Mouse (Mus musculus): ENCODE data around the gene Frs3. TPM values are rescaled to one million over a fixed set of nuclear protein-coding genes. Genes with fewer than 3 reads are reported as not detected.

Gene Frs3
- polyA plus RNA-seq, 1 experiment from 2014 or later: 4.1 TPM

DNA sequence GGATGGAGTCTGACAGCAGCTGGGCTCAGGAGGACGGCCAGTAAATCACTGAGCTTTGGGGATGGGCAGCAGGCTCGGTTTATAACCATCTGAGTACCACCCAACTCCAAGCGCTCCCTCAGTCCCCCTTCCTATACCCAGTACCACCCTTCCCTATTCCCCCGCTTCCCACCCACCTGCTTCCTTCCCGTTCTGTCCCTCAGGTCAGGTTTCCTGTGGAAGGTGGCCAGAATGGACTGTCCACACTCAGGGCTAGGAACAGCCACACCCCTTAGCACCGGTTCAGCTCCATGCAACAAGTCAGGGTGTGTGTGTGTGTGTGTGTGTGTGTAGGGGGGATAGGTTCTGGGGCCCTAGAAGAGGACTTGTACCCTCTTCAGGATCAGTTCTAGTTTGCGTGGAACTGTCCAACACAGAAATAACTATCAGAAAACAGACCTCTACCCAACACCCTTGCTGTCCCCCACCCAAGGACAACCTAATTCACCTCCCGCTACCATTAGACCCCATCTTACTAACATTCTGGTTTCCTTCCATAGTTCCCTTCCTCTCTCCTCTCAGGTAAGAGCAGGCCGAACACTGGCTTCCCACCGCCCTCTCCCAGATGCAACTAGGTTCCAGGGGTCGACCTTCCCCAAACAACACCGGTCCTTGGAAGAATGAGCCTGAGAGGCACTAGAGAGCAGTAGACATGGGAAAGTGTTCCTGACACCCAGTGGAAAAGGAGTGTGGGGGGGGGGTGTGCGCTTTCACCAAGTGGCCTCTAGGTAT is 5.0 kb downstream of the Frs3 start:
- Histone ChIP-seq H3K9me3 (replicated peaks) (no peaks in the 10 kb centered on the region), H3K36me3 (no peaks in the 10 kb centered on the region), H3K4me1 (replicated peaks) (peaks cover 22% of the 10 kb centered on the region), H3K27ac (peak overlapping the region; percentile 73), H3K9ac (peak overlapping the region; percentile 81), H3K4me2 (peak overlapping the region; percentile 85), H3K4me3 (peak overlapping the region; percentile 83), H3K27me3 (no peaks in the 10 kb centered on the region; the same call in 1 of the 2 replicates)
- ATAC-seq (replicated peaks; ENCODE audit: insufficient number of reproducible peaks, insufficient read depth, low FRiP score, low read depth): no peak
- WGBS: 40% methylated on average over 13 of the region's 13 CpGs

DNA sequence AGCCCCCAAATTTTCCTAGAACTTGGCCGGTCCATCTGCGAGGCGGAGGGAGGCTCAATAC is 5.4 kb downstream of the Frs3 start, which contains the start of gene Gm21981:
Gene Gm21981 (minus strand): TSS at position 14 of the 61 bp plus-strand sequence.
- no peaks in the 10 kb centered on the region for H3K36me3 ChIP-seq
- H3K9me3 ChIP-seq (replicated peaks): no peaks in the 10 kb centered on the region
- peak within 1 kb of the TSS; percentile 73 for H3K27ac ChIP-seq
- H3K4me1 ChIP-seq (replicated peaks): peaks cover 20% of the 10 kb centered on the region
- H3K9ac ChIP-seq: peak within 1 kb of the TSS; percentile 81
- no peak for ATAC-seq (replicated peaks; ENCODE audit: insufficient number of reproducible peaks, insufficient read depth, low FRiP score, low read depth)
- H3K4me3 ChIP-seq: peak within 1 kb of the TSS; percentile 83
- H3K4me2 ChIP-seq: peak within 1 kb of the TSS; percentile 85
- WGBS: 0% methylated on average over 3 of the region's 3 CpGs
- no peaks in the 10 kb centered on the region; the same call in 1 of the 2 replicates for H3K27me3 ChIP-seq

DNA sequence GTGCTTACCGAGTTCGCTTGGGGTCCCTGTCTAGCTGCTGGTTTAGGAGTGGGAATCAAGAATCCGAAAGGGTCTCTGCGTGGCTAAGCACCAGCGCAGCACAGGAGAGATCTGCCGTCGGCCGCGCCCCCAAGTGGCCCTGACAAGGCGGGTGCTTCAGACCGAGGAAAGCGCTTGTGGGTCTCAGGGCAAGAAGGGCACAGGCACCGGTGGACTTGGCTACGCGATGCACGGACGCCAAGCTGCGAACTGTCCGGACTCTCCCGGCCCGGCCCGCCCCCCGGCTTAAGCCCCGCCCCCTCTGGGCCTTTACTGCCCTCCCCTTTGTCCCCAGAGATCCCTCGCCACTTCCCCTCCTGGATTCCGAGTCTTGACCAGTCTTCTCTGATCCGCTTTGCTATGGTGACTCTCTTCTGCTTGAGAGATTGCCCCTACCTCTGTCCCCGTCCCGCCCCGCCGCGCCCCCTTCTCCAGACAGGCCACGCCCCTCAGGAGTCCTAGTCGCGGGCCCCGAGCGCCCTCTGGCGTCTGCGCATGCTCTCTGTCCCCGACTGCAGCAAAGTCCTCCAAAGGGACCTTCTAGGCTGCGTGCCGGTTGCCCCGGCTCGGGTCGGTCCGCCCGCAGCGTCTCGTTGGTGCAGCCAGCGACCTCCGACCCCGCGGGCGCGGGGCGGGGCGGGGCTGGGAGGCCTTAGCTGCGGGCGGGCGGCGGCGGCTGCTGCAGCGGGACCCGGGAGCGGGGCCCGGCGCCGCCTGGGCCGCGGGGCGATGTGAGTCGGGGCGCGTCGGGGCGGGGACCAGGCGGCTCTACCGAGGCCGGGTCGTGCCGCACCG is 5.9 kb downstream of the Frs3 start, which contains the start of gene Prickle4:
Gene Prickle4 (minus strand): TSS at position 234 of the 834 bp plus-strand sequence.
- Histone ChIP-seq H3K27ac (peak within 1 kb of the TSS; percentile 73), H3K4me2 (peak within 1 kb of the TSS; percentile 85), H3K4me3 (peak within 1 kb of the TSS; percentile 83), H3K4me1 (replicated peaks) (peaks cover 16% of the 10 kb centered on the region), H3K9me3 (replicated peaks) (no peaks in the 10 kb centered on the region), H3K36me3 (no peaks in the 10 kb centered on the region), H3K27me3 (no peaks in the 10 kb centered on the region; the same call in 1 of the 2 replicates), H3K9ac (peak within 1 kb of the TSS; percentile 81)
- WGBS: under 1% methylated on average over 82 of the region's 82 CpGs
- peak; percentile 92 for ATAC-seq (replicated peaks; ENCODE audit: insufficient number of reproducible peaks, insufficient read depth, low FRiP score, low read depth)

DNA sequence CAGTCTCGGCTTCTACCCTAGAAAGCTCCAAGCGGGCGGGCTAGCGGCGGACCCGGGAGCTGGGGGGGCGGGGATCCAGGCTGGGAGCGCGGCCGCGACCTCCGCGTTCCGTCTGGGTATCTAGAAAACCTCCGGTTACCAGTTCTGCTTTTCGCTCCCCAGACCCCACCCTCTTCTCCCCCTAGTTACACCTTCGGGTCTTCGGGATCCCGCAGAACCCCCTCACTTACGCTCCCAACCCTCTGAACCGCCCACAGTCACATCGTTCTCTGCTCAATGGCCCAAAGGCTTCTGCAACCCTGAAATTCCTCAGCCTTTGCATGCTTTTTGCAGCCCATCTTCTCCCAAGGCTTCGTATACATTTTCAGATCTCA is 6.5 kb downstream of the Frs3 start:
- 1% methylated on average over 18 of the region's 23 CpGs for WGBS
- no peaks in the 10 kb centered on the region for H3K36me3 ChIP-seq
- H3K27ac ChIP-seq: peak overlapping the region; percentile 73
- H3K4me1 ChIP-seq (replicated peaks): peaks cover 14% of the 10 kb centered on the region
- H3K9me3 ChIP-seq (replicated peaks): no peaks in the 10 kb centered on the region
- H3K9ac ChIP-seq: peak overlapping the region; percentile 81
- H3K4me2 ChIP-seq: peak overlapping the region; percentile 85
- ATAC-seq (replicated peaks; ENCODE audit: insufficient number of reproducible peaks, insufficient read depth, low FRiP score, low read depth): no peak
- peak overlapping the region; percentile 83 for H3K4me3 ChIP-seq
- H3K27me3 ChIP-seq: peaks cover 2% of the 10 kb centered on the region; the same call in 1 of the 2 replicates

DNA sequence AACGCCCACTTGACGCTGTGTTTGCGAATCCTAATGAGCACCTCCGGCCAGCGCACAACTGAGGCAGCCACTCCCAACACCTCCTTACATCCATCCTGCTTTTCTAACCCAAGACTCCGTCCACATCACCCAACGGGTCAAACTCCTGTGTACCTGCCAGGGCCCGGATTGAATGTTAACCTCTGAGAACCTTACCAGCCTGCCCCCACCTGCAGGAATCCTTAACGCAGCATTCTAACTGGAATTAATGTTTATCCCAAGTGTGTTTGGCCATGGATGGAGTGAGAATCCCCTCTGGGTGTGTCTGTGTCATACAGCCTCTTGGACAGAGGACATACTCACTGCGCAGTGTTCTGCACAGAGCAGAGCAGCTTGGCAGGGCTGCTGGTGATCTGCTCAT is 9.3 kb downstream of the Frs3 start:
- no peak overlapping the region for H3K4me3 ChIP-seq
- H3K4me1 ChIP-seq (replicated peaks): peaks cover 25% of the 10 kb centered on the region
- H3K36me3 ChIP-seq: peaks cover under 1% of the 10 kb centered on the region; the same call in 1 of the 2 replicates
- H3K9me3 ChIP-seq (replicated peaks): no peaks in the 10 kb centered on the region
- no peak overlapping the region for H3K4me2 ChIP-seq
- ATAC-seq (replicated peaks; ENCODE audit: insufficient number of reproducible peaks, insufficient read depth, low FRiP score, low read depth): no peak
- no peak overlapping the region for H3K9ac ChIP-seq
- H3K27me3 ChIP-seq: peaks cover 6% of the 10 kb centered on the region; the same call in 1 of the 2 replicates
- H3K27ac ChIP-seq: no peak overlapping the region
- 88% methylated on average over 10 of the region's 10 CpGs for WGBS

DNA sequence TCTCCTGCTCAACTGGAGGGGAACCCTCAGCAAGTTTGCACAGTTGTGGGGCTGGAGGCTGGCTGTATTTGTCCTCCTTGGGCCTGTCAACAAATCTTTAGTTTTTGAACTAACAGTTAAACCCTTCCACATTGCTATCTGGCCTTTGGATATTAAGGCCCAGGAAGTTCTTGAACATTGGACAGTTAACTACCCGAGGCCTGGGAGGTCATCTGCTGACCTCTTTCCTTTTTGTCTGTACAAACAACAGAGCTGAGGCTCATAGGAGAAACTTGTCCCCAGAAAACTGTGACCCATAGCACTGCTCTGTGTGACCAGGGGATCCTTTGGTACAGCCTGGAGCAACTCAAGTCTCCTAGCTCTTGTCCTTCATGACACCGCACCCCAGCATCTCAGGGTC is 10.2 kb downstream of the Frs3 start:
- peaks cover 9% of the 10 kb centered on the region; the same call in 1 of the 2 replicates for H3K36me3 ChIP-seq
- 69% methylated on average over 2 of the region's 2 CpGs for WGBS

DNA sequence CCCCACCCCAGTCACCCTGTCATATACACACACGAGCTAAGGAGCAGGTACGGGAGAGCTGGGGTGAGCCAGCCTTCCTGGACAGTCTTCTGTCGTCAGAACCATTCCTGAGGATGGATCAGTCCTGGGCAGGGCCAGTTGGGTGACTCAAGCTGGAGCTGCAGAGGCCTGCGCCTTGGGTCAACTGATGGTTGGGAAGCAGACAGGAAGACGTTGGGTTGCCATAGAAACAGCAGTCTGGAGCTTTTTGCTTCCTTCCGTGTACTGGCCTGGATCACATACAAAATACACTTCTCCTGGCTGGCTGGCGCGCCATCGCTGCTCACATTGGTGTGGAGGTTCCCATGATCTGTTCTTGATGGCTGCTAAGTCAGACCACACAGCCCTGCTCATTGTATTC is 13.0 kb downstream of the Frs3 start:
- no peaks in the 10 kb centered on the region for H3K9me3 ChIP-seq (replicated peaks)
- H3K27ac ChIP-seq: no peak overlapping the region
- H3K9ac ChIP-seq: no peak overlapping the region
- 76% methylated on average over 9 of the region's 9 CpGs for WGBS
- peaks cover 18% of the 10 kb centered on the region for H3K4me1 ChIP-seq (replicated peaks)
- no peak for ATAC-seq (replicated peaks; ENCODE audit: insufficient number of reproducible peaks, insufficient read depth, low FRiP score, low read depth)
- H3K4me2 ChIP-seq: no peak overlapping the region
- H3K36me3 ChIP-seq: peaks cover 9% of the 10 kb centered on the region; the same call in 1 of the 2 replicates
- no peak overlapping the region for H3K4me3 ChIP-seq
- peaks cover 9% of the 10 kb centered on the region for H3K27me3 ChIP-seq

More for the DNA sequence above, 10.2 kb downstream of the Frs3 start:
- ATAC-seq (replicated peaks; ENCODE audit: insufficient number of reproducible peaks, insufficient read depth, low FRiP score, low read depth): no peak
- Histone ChIP-seq H3K4me1 (replicated peaks) (peaks cover 24% of the 10 kb centered on the region), H3K9me3 (replicated peaks) (no peaks in the 10 kb centered on the region), H3K27ac (no peak overlapping the region), H3K9ac (no peak overlapping the region), H3K4me3 (no peak overlapping the region), H3K27me3 (peaks cover 9% of the 10 kb centered on the region; the same call in 1 of the 2 replicates), H3K4me2 (no peak overlapping the region)

DNA sequence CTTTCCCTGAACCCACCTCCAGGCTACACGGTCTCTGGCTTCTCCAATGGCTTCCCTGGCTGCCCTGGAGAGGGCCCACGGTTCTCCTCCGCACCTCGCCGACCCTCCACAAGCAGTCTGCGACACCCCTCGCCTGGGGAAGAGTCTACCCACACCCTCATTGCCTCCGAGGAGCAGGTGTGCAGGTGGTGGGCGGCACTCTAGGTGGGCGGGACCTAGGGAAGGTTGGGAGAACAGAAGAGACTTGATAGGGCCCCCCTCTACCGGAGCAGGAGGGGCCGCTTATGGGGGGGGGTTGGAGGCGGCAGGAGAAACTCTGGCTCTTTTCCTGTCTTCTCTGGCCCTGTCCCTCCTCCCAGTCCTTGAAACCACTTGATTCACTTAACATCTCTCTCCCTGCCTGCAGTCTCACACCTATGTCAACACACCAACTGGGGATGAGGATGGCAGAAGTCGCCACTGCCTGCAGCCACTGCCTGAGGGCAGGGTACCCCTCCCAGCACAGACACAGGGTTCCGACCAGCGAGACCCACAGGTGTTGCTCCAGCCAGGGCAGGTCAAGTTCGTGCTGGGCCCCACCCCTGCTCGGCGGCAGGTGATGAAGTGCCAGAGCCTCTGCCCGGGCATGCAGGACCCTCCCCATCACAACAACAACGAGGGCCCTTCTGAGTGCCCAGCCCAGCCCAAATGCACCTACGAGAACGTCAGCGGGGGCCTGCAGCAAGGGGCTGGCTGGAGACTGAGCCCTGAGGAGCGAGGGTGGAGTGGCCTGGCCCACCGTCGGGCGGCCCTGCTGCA is 13.9 kb downstream of the Frs3 start:
- no peaks in the 10 kb centered on the region for H3K9me3 ChIP-seq (replicated peaks)
- H3K27me3 ChIP-seq: peaks cover 9% of the 10 kb centered on the region
- 39% methylated on average over 28 of the region's 28 CpGs for WGBS
- H3K36me3 ChIP-seq: peaks cover 9% of the 10 kb centered on the region; the same call in 1 of the 2 replicates
- H3K9ac ChIP-seq: no peak overlapping the region
- H3K4me3 ChIP-seq: no peak overlapping the region
- no peak overlapping the region for H3K27ac ChIP-seq
- H3K4me1 ChIP-seq (replicated peaks): peaks cover 18% of the 10 kb centered on the region
- H3K4me2 ChIP-seq: no peak overlapping the region
- ATAC-seq (replicated peaks; ENCODE audit: insufficient number of reproducible peaks, insufficient read depth, low FRiP score, low read depth): no peak

DNA sequence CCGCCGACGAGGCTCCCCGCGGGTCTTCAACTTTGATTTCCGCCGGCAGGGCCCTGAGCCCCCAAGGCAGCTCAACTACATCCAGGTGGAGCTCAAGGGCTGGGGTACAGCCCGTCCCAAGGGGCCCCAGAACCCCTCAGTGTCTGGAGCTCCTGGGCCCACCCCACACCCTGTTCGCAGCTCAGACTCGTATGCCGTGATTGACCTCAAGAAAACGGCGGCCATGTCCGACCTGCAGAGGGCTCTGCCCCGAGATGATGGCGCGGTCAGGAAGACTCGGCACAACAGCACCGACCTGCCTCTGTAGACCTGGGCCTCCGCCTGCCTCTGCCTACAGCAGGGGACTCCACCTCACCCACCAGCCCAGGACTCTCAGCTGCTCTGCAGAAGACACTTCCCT is 14.7 kb downstream of the Frs3 start:
- H3K4me2 ChIP-seq: no peak overlapping the region
- H3K4me3 ChIP-seq: no peak overlapping the region
- ATAC-seq (replicated peaks; ENCODE audit: insufficient number of reproducible peaks, insufficient read depth, low FRiP score, low read depth): no peak
- no peaks in the 10 kb centered on the region for H3K9me3 ChIP-seq (replicated peaks)
- H3K27ac ChIP-seq: no peak overlapping the region
- H3K9ac ChIP-seq: no peak overlapping the region
- WGBS: 37% methylated on average over 20 of the region's 20 CpGs
- H3K4me1 ChIP-seq (replicated peaks): peaks cover 18% of the 10 kb centered on the region
- H3K36me3 ChIP-seq: peaks cover 9% of the 10 kb centered on the region; the same call in 1 of the 2 replicates
- H3K27me3 ChIP-seq: peaks cover 9% of the 10 kb centered on the region

DNA sequence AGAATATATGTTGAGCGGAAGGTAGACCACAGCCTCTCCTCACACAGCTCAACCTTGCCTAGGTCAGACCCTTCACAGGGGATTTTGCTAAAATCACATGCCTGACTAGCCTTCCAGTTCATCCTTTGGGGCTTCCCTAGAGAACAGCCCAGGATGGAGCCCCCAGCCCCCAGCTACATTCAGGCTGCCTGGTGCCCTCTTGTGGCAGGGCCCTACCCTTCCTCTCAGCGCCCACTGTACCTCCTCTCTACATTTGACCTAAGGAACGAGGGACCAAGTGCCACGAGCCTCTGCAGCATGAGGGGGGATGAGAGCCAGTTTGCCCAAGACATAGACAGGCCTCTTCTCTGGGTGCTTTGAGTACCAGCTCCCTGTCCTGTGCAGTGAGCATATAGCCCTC is 15.9 kb downstream of the Frs3 start:
- peaks cover 9% of the 10 kb centered on the region for H3K27me3 ChIP-seq
- 79% methylated on average over 4 of the region's 4 CpGs for WGBS

DNA sequence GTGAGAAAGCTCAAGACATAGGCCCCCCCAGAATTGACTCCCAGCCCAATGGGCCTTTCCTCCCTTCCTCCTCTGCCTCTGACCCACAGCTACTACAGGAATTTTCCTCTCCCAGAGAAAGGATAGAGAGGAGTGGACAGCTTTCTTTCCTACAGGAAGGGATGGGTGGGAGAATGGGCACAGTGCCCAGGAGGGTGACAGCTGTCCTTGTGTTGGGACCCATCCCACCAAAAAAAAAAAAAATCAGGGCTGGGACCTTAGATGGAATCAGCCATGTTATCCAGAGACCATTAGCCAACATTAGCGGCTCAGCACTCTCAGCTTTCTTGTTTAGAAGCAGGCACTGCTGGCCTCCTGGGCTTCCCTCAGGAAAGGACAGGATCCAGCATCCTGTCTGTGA is 17.4 kb downstream of the Frs3 start:
- Histone ChIP-seq H3K4me1 (replicated peaks) (peaks cover 18% of the 10 kb centered on the region), H3K27ac (peak overlapping the region; percentile 7; the same call in 1 of the 2 replicates), H3K9me3 (replicated peaks) (no peaks in the 10 kb centered on the region), H3K4me2 (no peak overlapping the region), H3K9ac (no peak overlapping the region), H3K27me3 (peaks cover 7% of the 10 kb centered on the region), H3K36me3 (peaks cover 9% of the 10 kb centered on the region; the same call in 1 of the 2 replicates), H3K4me3 (no peak overlapping the region)
- ATAC-seq (replicated peaks; ENCODE audit: insufficient number of reproducible peaks, insufficient read depth, low FRiP score, low read depth): no peak
- WGBS: 52% methylated on average over 1 of the region's 1 CpGs

More for the DNA sequence above, 15.9 kb downstream of the Frs3 start:
- no peak for ATAC-seq (replicated peaks; ENCODE audit: insufficient number of reproducible peaks, insufficient read depth, low FRiP score, low read depth)
- peaks cover 9% of the 10 kb centered on the region; the same call in 1 of the 2 replicates for H3K36me3 ChIP-seq
- H3K4me2 ChIP-seq: no peak overlapping the region
- no peak overlapping the region for H3K27ac ChIP-seq
- H3K9ac ChIP-seq: no peak overlapping the region
- peaks cover 18% of the 10 kb centered on the region for H3K4me1 ChIP-seq (replicated peaks)
- H3K9me3 ChIP-seq (replicated peaks): no peaks in the 10 kb centered on the region
- no peak overlapping the region for H3K4me3 ChIP-seq

All from heart, embryonic 15.5 days (tissue).